Mouse (Mus musculus) ovary, adult 18-20 months (tissue): ENCODE results near the gene Sae1.
A peak's percentile ranks its signal among the peaks of the same experiment; 100 is the strongest.

Experiments
- DNase-seq: peaks from one replicate; pipeline ENCODE4 v3.0.0; 2022; ENCODE audit warnings: low spot score, mixed read lengths

Sae1 gene

GRCm38 (mm10) chr7:16387160-16388041, at the start of gene Sae1:
Sae1 (minus strand) TSS chr7:16387806.
- DNase-seq = peak; percentile 97

DNA sequence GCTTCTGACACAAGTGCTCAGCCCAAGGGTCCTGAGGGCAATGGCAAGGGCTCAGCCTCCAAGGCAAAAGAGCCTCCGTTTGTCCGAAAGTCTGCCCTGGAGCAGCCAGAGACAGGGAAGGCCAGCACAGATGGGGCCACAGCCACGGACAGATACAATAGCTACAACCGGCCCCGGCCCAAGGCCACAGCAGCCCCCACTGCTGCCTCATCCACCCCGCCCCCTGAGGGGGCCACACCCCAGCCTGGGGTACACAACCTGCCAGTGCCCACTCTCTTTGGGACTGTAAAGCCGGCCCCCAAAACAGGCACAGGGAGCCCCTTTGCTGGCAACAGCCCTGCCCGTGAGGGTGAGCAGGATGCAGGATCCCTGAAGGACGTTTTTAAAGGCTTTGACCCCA, 47.5 kb upstream of the Sae1 start:
- no peak for DNase-seq

DNA sequence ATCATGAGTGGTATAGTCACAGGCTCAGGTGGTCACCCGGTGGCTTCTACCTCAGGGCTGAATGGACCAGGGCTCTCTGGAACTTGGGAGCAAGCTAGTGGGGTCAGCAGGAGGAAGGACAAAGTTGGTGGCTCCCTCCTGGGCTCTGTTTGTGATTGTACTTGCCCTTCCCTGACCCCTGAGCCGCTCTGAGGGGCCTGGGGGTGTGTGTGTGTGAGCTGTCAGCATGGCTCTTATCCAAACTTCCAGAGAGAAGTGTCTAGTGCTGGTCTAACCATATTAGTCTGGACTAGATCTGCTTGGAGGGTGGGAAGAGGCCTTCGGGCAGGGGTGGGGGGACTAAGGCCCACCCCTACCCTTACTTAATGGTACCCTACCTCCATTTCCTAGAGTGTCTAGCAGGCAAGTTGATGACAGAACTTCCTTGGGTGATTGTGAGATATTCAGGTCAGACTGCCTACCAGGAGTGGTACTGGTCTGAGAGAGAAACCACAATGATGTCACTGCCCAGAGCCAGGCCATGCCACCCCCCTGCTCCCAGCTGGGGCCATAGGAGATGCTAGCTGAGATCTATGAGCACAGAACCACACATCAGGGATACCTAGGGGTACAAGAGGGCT, 45.9 kb upstream of the Sae1 start:
- no peak for DNase-seq

- DNase-seq = peak; percentile 42
These were observed 38.6 kb upstream of the Sae1 start for GRCm38 (mm10) chr7:16426129-16426729.

GRCm38 (mm10) chr7:16425721-16426120, 38.1 kb upstream of the Sae1 start:
- DNase-seq = no peak

GRCm38 (mm10) chr7:16423731-16424130, 36.1 kb upstream of the Sae1 start:
- DNase-seq = no peak

GRCm38 (mm10) chr7:16422222-16422856, 34.7 kb upstream of the Sae1 start:
- no peak for DNase-seq

- no peak for DNase-seq
These were observed 33.0 kb upstream of the Sae1 start for GRCm38 (mm10) chr7:16420493-16421118.

GRCm38 (mm10) chr7:16418713-16419112, 31.1 kb upstream of the Sae1 start:
- DNase-seq = no peak

DNA sequence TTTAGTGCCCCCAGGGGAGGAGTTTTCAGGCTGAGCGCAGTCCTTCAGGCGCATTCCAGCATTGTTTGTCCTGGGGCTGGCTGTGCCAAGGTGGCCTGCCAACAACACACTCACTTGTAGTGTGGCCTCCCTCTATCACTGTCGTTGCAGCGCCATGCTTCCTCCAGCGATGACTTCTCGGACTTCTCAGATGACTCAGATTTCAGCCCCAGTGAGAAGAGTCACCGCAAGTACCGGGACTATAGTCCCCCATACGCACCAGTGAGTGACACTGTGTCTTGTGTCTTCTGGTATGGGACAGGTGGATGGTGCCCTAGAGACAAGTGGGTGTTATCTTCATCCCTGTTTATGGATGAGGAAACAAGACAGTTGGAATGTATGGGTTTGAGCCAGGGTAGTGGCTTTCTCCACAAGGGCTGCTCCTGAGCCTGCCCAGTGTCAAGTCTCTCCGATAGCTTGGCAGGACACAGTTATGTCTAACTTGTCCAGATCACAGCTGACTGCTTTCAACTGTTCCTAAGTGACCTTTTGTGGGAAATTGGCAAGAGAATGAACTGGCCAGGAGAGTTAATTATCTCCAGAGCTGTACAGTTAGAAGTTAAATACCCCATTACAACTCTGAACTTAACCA, 29.6 kb upstream of the Sae1 start:
- DNase-seq = no peak

- DNase-seq = no peak
These were observed 27.8 kb upstream of the Sae1 start for GRCm38 (mm10) chr7:16415426-16415825.

DNA sequence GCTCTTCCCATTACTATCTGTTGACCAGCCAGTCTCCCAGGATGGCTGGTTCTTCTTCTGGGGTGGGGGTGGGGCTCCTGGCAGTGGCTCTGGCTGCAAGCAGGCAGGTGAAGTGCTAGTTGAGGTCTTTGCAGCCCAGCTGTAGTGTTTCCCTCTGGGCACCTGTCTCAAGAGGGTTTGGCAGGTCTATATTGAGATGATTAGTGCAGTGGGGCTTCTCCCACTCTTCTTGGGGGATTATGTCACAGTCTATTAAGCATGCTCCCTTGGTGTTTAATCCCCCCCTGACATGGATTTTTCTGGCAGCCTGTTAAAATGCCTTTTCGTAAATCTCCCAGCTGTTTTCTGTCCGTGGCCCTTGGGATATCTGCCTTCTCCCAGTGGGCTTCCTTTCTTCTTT, 25.3 kb upstream of the Sae1 start:
- no peak for DNase-seq

DNA sequence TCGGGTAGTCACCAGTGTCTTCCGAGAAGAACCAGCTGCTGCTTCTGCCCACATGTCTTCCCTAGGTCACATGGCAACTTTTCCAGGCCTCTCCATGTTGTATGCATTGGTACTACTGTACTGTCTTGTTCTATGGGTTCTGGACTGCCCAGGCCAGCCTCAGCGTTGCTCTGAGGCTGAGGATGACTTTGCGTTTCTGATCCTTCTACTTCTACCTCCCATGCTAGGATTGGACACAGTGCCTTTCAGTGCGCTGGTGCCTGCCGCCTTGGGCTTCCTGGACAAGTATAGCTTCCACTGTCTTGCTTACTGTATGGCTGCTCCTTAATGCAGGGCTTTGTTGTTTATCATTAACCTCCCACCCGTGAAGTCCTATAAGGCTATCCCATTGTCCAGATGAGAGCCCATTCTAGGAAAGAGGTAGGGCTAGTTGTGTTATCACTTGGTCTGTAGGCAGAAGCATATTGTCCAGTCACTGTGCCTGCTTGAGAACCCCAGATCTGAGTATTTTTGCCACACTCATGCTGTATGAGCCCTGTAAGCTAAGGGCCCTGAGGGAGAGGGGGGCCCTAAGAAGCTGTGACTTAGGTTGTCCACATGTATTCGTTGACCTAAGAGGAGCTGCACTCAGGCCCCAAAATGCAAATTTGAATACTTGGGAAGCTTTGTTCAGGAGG, 24.8 kb upstream of the Sae1 start:
- no peak for DNase-seq

DNA sequence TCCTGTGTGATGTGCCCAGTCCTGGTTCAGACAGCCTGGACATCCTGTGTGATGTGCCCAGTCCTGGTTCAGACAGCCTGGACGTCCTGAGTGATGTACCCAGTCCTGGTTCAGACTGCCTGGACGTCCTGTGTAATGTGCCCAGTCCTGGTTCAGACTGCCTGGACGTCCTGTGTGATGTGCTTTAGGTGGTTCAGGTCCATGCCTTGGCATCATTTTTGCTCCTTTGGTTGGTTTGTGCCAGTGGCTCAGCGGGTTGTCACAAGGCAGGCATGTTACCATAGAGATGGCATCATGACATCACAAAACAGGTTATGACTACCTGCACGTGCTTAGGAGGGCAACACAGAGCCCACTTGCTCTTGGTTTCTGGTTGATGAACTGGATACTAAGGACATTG, 23.5 kb upstream of the Sae1 start:
- DNase-seq = no peak

DNA sequence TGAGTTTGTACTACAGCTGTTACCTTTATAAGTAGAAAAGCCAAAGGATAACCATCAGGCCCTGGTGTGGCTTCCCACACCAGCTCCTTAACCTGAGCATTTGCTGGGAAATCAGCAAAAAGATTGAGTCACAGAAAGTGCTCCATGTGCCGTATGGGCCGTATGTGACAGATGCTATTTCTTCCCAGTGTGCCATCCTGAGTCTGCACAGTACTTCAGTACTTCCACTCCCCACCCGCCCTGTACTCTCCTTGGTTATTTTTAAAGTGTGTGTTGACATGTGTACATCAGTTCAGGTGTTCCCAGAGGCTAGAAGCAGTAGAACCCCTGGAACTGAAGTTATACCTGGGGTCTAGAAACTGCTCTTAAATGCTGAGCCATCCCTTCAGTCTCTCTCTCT, 19.4 kb upstream of the Sae1 start:
- DNase-seq = no peak

- peak; percentile 63 for DNase-seq
These were observed 18.1 kb upstream of the Sae1 start for GRCm38 (mm10) chr7:16405516-16406351.

GRCm38 (mm10) chr7:16405073-16405455, 17.5 kb upstream of the Sae1 start:
- DNase-seq = peak; percentile 28

DNA sequence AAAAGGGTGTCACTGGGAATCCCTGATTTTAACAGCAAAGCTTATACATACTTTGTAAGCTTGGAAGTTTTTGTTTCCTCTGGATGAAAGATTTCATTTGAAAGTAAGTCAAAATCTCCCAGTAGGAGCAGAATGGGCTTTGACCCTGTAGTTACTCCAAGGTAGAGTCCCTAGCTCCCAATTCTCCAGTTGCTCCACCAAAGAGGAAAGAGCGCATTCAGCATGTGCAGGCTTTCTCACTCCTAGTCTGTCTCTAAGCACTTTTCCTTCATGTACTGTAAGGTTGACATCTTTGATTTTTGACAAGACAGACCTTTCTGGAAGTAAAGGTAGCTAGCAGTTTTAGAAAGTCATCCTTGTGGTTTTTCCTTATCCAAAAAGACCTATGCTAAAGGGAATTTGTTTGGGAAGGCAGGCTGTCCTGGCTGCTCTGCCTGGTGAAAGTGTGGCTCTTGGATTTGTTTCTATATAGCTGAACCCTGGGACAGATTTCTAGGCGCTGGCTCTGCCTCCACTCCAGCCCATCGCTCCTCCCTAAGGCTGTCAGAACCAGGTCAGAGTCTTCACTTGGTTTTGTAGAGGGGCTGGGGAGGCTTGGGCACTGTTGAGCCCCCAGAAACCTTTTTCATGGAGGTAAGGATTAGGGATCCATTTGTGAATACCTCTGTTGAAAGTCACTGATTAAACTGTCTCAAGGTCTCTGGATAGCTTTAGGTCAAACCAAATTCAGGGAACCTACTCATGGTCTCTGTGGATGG, 16.9 kb upstream of the Sae1 start:
- no peak for DNase-seq
